Mouse (Mus musculus): Measurements from ENCODE around the gene Ap1b1. TPM values are rescaled to one million over a fixed set of nuclear protein-coding genes. Genes with fewer than 3 reads are reported as not detected.

The Ap1b1 gene
- polyA plus RNA-seq, 1 experiment from 2014 or later, result 48.3 TPM

- no peak overlapping the region for H3K4me3 ChIP-seq (ENCODE audit: low read length)
- H3K27ac ChIP-seq (ENCODE audit: low read length), result no peak overlapping the region
- no peaks in the 10 kb centered on the region for H3K9me3 ChIP-seq (ENCODE audit: control insufficient read depth, low read length)
- no peak overlapping the region for H3K4me2 ChIP-seq (ENCODE audit: low read depth, low read length)
- H3K36me3 ChIP-seq (ENCODE audit: control insufficient read depth, insufficient read depth, low read length), result no peaks in the 10 kb centered on the region
- peaks cover 10% of the 10 kb centered on the region for H3K4me1 ChIP-seq (replicated peaks; ENCODE audit: control insufficient read depth, insufficient read depth, low read length)
- 51% methylated on average over 6 of the region's 6 CpGs for WGBS
- no peak overlapping the region for H3K9ac ChIP-seq (ENCODE audit: low read length)
- ATAC-seq (ENCODE audit: low read depth), result no peak
- H3K27me3 ChIP-seq (ENCODE audit: control insufficient read depth, insufficient read depth, low read depth, low read length), result peaks cover 40% of the 10 kb centered on the region
Measured at GRCm38 (mm10) chr11:5054874-5055273, 68.2 kb downstream of the Ap1b1 start.

- Histone ChIP-seq H3K4me1 (replicated peaks; ENCODE audit: control insufficient read depth, insufficient read depth, low read length) (peaks cover 12% of the 10 kb centered on the region), H3K4me3 (ENCODE audit: low read length) (no peak overlapping the region), H3K27ac (ENCODE audit: low read length) (no peak overlapping the region), H3K36me3 (ENCODE audit: control insufficient read depth, insufficient read depth, low read length) (no peaks in the 10 kb centered on the region), H3K9me3 (ENCODE audit: control insufficient read depth, low read length) (no peaks in the 10 kb centered on the region), H3K9ac (ENCODE audit: low read length) (no peak overlapping the region), H3K27me3 (ENCODE audit: control insufficient read depth, insufficient read depth, low read depth, low read length) (peaks cover 54% of the 10 kb centered on the region), H3K4me2 (ENCODE audit: low read depth, low read length) (no peak overlapping the region)
- no peak for ATAC-seq (ENCODE audit: low read depth)
- WGBS, result 45% methylated on average over 23 of the region's 23 CpGs
Measured at GRCm38 (mm10) chr11:5055945-5056938, 69.6 kb downstream of the Ap1b1 start.

- Histone ChIP-seq H3K4me3 (ENCODE audit: low read length) (no peak overlapping the region), H3K36me3 (ENCODE audit: control insufficient read depth, insufficient read depth, low read length) (no peaks in the 10 kb centered on the region), H3K9ac (ENCODE audit: low read length) (no peak overlapping the region), H3K4me2 (ENCODE audit: low read depth, low read length) (no peak overlapping the region), H3K27me3 (ENCODE audit: control insufficient read depth, insufficient read depth, low read depth, low read length) (peaks cover 57% of the 10 kb centered on the region), H3K9me3 (ENCODE audit: control insufficient read depth, low read length) (no peaks in the 10 kb centered on the region), H3K27ac (ENCODE audit: low read length) (no peak overlapping the region), H3K4me1 (replicated peaks; ENCODE audit: control insufficient read depth, insufficient read depth, low read length) (peaks cover 20% of the 10 kb centered on the region)
- 54% methylated on average over 8 of the region's 8 CpGs for WGBS
- ATAC-seq (ENCODE audit: low read depth), result no peak
Measured at GRCm38 (mm10) chr11:5057064-5057463, 70.4 kb downstream of the Ap1b1 start.

- Histone ChIP-seq H3K36me3 (ENCODE audit: control insufficient read depth, insufficient read depth, low read length) (no peaks in the 10 kb centered on the region), H3K4me1 (replicated peaks; ENCODE audit: control insufficient read depth, insufficient read depth, low read length) (peaks cover 24% of the 10 kb centered on the region), H3K27me3 (ENCODE audit: control insufficient read depth, insufficient read depth, low read depth, low read length) (peaks cover 61% of the 10 kb centered on the region), H3K9me3 (ENCODE audit: control insufficient read depth, low read length) (no peaks in the 10 kb centered on the region), H3K4me3 (ENCODE audit: low read length) (peak overlapping the region; percentile 54), H3K9ac (ENCODE audit: low read length) (peak overlapping the region; percentile 61), H3K27ac (ENCODE audit: low read length) (no peak overlapping the region), H3K4me2 (ENCODE audit: low read depth, low read length) (peak overlapping the region; percentile 93)
- WGBS, result 17% methylated on average over 8 of the region's 8 CpGs
- no peak for ATAC-seq (ENCODE audit: low read depth)
Measured at GRCm38 (mm10) chr11:5057541-5057855, 70.9 kb downstream of the Ap1b1 start.

GRCm38 (mm10) chr11:5057856-5058641 lies 71.4 kb downstream of the Ap1b1 start, which contains the start of gene Rasl10a:
Gene Rasl10a (plus strand): TSS chr11:5058128.
- no peak within 1 kb of the TSS for H3K27ac ChIP-seq (ENCODE audit: low read length)
- peaks cover 63% of the 10 kb centered on the region for H3K27me3 ChIP-seq (ENCODE audit: control insufficient read depth, insufficient read depth, low read depth, low read length)
- peak within 1 kb of the TSS; percentile 54 for H3K4me3 ChIP-seq (ENCODE audit: low read length)
- peak within 1 kb of the TSS; percentile 61 for H3K9ac ChIP-seq (ENCODE audit: low read length)
- H3K36me3 ChIP-seq (ENCODE audit: control insufficient read depth, insufficient read depth, low read length), result no peaks in the 10 kb centered on the region
- ATAC-seq (ENCODE audit: low read depth), result no peak
- peaks cover 25% of the 10 kb centered on the region for H3K4me1 ChIP-seq (replicated peaks; ENCODE audit: control insufficient read depth, insufficient read depth, low read length)
- no peaks in the 10 kb centered on the region for H3K9me3 ChIP-seq (ENCODE audit: control insufficient read depth, low read length)
- 1% methylated on average over 71 of the region's 77 CpGs for WGBS
- peak within 1 kb of the TSS; percentile 93 for H3K4me2 ChIP-seq (ENCODE audit: low read depth, low read length)

- H3K27ac ChIP-seq (ENCODE audit: low read length), result no peak overlapping the region
- H3K27me3 ChIP-seq (ENCODE audit: control insufficient read depth, insufficient read depth, low read depth, low read length), result peaks cover 63% of the 10 kb centered on the region
- H3K4me3 ChIP-seq (ENCODE audit: low read length), result no peak overlapping the region
- H3K4me1 ChIP-seq (replicated peaks; ENCODE audit: control insufficient read depth, insufficient read depth, low read length), result peaks cover 25% of the 10 kb centered on the region
- H3K9me3 ChIP-seq (ENCODE audit: control insufficient read depth, low read length), result no peaks in the 10 kb centered on the region
- no peak for ATAC-seq (ENCODE audit: low read depth)
- H3K9ac ChIP-seq (ENCODE audit: low read length), result no peak overlapping the region
- H3K4me2 ChIP-seq (ENCODE audit: low read depth, low read length), result no peak overlapping the region
- no peaks in the 10 kb centered on the region for H3K36me3 ChIP-seq (ENCODE audit: control insufficient read depth, insufficient read depth, low read length)
- 38% methylated on average over 9 of the region's 9 CpGs for whole genome bisulfite sequencing
Measured at GRCm38 (mm10) chr11:5058783-5059182, 72.2 kb downstream of the Ap1b1 start.

- peaks cover 26% of the 10 kb centered on the region for H3K4me1 ChIP-seq (replicated peaks; ENCODE audit: control insufficient read depth, insufficient read depth, low read length)
- 25% methylated on average over 14 of the region's 14 CpGs for WGBS
- no peak overlapping the region for H3K27ac ChIP-seq (ENCODE audit: low read length)
- no peaks in the 10 kb centered on the region for H3K9me3 ChIP-seq (ENCODE audit: control insufficient read depth, low read length)
- no peak overlapping the region for H3K4me3 ChIP-seq (ENCODE audit: low read length)
- no peak for ATAC-seq (ENCODE audit: low read depth)
- H3K9ac ChIP-seq (ENCODE audit: low read length), result no peak overlapping the region
- no peak overlapping the region for H3K4me2 ChIP-seq (ENCODE audit: low read depth, low read length)
- no peaks in the 10 kb centered on the region for H3K36me3 ChIP-seq (ENCODE audit: control insufficient read depth, insufficient read depth, low read length)
- peaks cover 63% of the 10 kb centered on the region for H3K27me3 ChIP-seq (ENCODE audit: control insufficient read depth, insufficient read depth, low read depth, low read length)
Measured at GRCm38 (mm10) chr11:5059230-5059629, 72.6 kb downstream of the Ap1b1 start.

- no peaks in the 10 kb centered on the region for H3K9me3 ChIP-seq (ENCODE audit: control insufficient read depth, low read length)
- peaks cover 63% of the 10 kb centered on the region for H3K27me3 ChIP-seq (ENCODE audit: control insufficient read depth, insufficient read depth, low read depth, low read length)
- WGBS, result 11% methylated on average over 27 of the region's 27 CpGs
- H3K4me2 ChIP-seq (ENCODE audit: low read depth, low read length), result no peak overlapping the region
- no peak overlapping the region for H3K4me3 ChIP-seq (ENCODE audit: low read length)
- H3K27ac ChIP-seq (ENCODE audit: low read length), result no peak overlapping the region
- peaks cover 31% of the 10 kb centered on the region for H3K4me1 ChIP-seq (replicated peaks; ENCODE audit: control insufficient read depth, insufficient read depth, low read length)
- no peak for ATAC-seq (ENCODE audit: low read depth)
- no peak overlapping the region for H3K9ac ChIP-seq (ENCODE audit: low read length)
- H3K36me3 ChIP-seq (ENCODE audit: control insufficient read depth, insufficient read depth, low read length), result no peaks in the 10 kb centered on the region
Measured at GRCm38 (mm10) chr11:5059704-5060156, 73.1 kb downstream of the Ap1b1 start.

Measured in lung, embryonic 16.5 days (tissue).